Mouse (Mus musculus): ENCODE measurements around the gene Vwa1. TPM values are rescaled to one million over a fixed set of nuclear protein-coding genes. Genes with fewer than 3 reads are reported as not detected.
"Not testable (repeated sequence)": the region's sequence is repeated elsewhere in the genome, so short reads cannot be mapped to it uniquely, and the experiment has no call there.

The Vwa1 gene
- 10 to 100 TPM in 1 of 2 experiments, 1 to 10 TPM in 1; 9.2 to 12.6 TPM for total RNA-seq (2021)
- long read RNA-seq, experiment 1, transcript Vwa1-201 (4 exons, 3,623 nt): major isoform, 44 of 60 reads
- long read RNA-seq, experiment 1, partial matches to known transcripts: 5 of 60 reads
- long read RNA-seq, experiment 1, other reads (novel, unspliced or antisense): 11 of 60 reads
- long read RNA-seq, experiment 2, transcript Vwa1-201 (4 exons, 3,623 nt): major isoform, 37 of 44 reads
- long read RNA-seq, experiment 2, partial matches to known transcripts: 2 of 44 reads
- long read RNA-seq, experiment 2, other reads (novel, unspliced or antisense): 5 of 44 reads

- DNase-seq: peak; percentile 88 to 93
- intact Hi-C loops (cut with DNase I): no loop called here
Observed at GRCm38 (mm10) chr4:155774280-155774754, at the start of gene Vwa1. TSS of gene Vwa1 (minus strand) at chr4:155774698.

DNA sequence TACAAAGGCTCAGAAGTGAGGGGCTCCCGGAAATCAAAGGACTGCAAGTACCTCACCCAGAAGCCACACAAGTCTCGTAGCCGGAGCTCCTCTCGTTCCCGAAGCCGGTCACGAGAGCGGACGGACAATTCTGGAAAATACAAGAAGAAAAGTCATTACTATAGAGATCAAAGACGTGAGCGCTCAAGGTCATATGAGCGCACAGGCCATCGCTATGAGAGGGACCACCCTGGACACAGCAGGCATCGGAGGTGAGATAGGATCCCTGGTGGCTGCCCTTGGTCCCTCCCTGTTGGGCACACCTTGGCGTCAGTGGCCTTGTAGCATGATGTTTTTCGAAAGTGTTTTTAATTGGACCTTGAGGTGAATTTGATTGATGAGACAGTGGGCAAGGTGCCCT lies 48.9 kb upstream of the Vwa1 start:
- no peak for DNase-seq
- intact Hi-C loops (cut with DNase I): no loop called here

GRCm38 (mm10) chr4:155821025-155821424 lies 46.5 kb upstream of the Vwa1 start:
- intact Hi-C loops (cut with DNase I): no loop called here
- peak; percentile 23 to 49 for DNase-seq

DNA sequence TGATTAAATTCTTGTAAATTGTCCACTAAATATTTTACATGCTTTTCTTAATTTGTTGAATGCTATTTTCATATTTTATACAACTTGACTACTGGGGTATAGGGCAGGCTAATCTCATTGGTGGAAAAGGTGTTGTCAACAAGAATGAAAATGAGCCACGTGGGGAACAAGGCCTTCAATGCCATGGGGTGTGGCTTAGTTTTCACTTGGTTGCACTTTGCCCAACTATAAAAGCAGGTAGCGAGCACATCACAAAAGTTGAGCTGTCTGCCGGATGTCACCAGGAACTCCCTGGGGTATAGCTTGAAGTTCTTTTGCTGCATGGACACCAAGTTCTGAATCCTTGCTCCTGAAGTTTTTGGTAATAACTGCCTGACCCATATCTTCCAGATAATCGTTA lies 43.0 kb upstream of the Vwa1 start:
- no peak for DNase-seq
- intact Hi-C loops (cut with DNase I): no loop called here

GRCm38 (mm10) chr4:155812665-155813181 lies 38.2 kb upstream of the Vwa1 start:
- intact Hi-C loops (cut with DNase I): no loop called here
- DNase-seq: peak in 1 of 2 experiments; percentile 44

DNA sequence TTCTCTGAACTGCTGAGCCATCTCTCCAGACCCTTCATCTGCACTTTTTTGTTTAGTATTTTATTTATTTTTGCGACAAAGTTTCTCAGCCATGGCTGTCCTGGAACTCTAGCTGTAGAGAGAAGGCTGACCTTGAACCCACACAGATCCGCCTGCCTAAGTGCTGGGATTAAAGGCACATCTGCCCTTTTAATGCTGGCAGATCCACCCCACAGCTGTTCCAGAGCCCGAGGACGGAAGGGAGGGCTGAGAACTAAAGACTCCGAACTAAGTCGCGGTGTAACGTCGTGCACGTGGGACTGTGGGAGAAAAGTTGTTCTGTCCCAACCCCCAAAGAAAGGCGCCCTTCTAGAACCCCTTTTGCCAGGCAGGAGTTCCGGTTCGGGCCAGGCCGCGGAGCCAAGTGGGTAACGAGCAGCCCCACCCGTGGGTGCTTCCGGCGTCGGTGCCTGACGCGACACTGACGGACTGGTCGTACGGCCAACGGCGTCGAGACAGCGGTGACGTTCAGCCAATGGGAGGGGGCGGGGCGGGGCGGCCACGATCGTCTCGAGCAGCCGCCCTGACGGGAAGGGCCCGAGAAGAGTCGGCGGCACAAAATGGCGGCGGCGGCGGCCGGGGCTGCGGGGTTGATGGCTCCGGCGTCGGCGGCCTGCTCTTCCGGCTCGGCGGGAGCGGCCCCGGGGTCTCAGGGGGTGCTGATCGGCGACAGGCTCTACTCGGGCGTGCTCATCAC lies 37.6 kb upstream of the Vwa1 start, which contains the start of gene Ccnl2:
Gene Ccnl2, plus strand, starts transcription at position 561 of the 736 bp plus-strand sequence.
- DNase-seq: peak; percentile 91 to 93
- intact Hi-C loops (cut with DNase I): no loop called here

DNA sequence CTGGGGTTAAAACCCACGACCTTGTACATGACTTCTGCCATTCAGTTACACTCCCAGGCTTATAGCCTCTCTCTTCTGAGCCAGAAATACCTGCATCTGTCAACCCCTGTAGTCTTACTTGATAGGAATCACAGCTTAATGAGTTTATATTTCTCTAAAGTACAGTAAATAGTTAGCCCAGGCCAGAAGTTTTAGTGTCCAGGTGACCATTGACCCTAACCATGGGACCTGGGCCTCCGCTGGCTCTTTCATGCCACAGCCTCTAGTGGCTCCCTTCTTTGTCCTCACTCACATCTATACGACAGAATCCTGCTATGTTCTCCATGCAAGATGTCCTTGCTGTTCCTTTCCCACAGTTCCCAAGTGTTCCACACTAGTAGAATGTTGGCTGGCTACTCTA lies 33.3 kb upstream of the Vwa1 start:
- no peak for DNase-seq
- intact Hi-C loops (cut with DNase I): no loop called here

GRCm38 (mm10) chr4:155803340-155804041 lies 29.0 kb upstream of the Vwa1 start:
- DNase-seq: peak; percentile 97 to 99

DNA sequence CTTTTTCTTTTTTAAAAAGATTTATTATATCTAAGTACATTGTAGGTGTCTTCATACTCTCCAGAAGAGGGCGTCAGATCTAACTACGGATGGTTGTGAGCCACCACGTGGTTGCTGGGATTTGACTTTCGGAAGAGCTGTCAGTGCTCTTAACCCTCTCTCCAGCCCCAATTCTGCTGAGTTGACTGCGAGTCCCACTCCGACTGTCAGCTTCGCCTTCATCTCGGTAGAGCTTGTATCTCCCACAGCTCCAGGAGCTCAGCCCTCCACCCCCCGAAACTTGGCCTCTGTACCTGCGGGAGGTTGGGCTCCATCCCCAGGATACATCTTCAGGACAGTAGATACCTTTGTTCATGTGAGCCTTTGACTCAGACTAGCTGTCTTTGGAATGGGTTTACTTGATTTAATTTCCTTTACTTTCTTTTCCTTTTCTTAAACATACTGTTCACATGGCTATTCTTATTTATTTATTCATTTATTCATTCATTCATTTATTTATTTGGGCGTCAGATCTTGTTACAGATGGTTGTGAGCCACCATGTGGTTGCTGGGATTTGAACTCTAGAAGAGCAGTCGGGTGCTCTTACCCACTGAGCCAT lies 28.3 kb upstream of the Vwa1 start, which contains the start of gene Mrpl20:
Gene Mrpl20, plus strand, starts transcription at position 138 of the 599 bp plus-strand sequence.
- DNase-seq: no peak
- intact Hi-C loops (cut with DNase I): loop anchor here (5.0 kb wide), 1 partner anchor 36 kb away; no protein-coding TSS in a partner anchor

More at GRCm38 (mm10) chr4:155803340-155804041, 29.0 kb upstream of the Vwa1 start:
- intact Hi-C loops (cut with DNase I): loop anchor here (5.0 kb wide), 1 partner anchor 36 kb away; no protein-coding TSS in a partner anchor

DNA sequence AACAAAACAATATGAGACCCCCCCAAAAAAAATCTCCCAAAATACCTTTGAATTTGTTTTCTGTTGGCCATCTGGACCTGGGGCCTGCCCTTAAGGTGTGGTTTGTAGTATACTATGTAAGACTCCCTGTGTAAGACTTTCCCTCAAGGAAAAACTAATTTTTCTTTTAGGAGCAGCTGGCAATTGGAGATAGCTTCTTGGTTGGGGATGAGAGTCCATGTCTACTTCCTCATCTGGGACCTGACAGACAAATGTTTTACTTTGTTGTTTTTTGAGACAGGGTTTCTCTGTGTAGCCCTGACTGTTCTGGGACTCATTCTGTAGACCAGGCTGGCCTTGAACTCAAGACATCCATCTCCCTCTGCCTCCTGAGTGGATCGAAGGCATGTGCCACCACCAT lies 27.6 kb upstream of the Vwa1 start:
- DNase-seq: no peak
- intact Hi-C loops (cut with DNase I): loop anchor here (5.0 kb wide), 1 partner anchor 35 kb away; no protein-coding TSS in a partner anchor

- intact Hi-C loops (cut with DNase I): no loop called here
- no peak for DNase-seq
Observed at GRCm38 (mm10) chr4:155793730-155794129, 19.2 kb upstream of the Vwa1 start.

GRCm38 (mm10) chr4:155791240-155791933 lies 16.9 kb upstream of the Vwa1 start:
- intact Hi-C loops (cut with DNase I): no loop called here
- no peak for DNase-seq

GRCm38 (mm10) chr4:155790650-155791161 lies 16.2 kb upstream of the Vwa1 start:
- intact Hi-C loops (cut with DNase I): no loop called here
- no peak for DNase-seq

DNA sequence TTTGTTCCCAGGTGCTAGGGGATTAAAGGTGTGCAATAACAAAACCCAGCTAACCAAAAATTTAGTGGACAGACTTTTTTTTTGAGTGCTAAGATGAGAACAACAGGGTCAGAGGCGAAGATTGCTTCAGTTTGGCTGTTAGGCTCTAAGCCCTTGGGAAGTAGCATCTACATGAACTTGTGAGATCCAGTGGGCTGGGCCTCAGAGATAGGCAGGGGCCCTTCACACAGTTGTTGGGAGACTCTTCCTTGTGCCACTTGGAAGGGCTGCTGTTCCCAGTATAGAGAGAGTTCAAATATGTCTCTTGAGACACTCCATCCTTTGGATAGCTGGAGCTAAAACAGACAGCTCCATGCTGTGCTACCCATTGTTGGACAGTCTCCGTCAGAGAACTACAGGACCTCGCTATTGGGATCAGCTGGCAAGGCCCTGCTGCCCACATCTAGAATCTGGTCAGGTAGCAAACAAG lies 15.6 kb upstream of the Vwa1 start, which contains the start of gene Ankrd65:
Gene Ankrd65, plus strand, starts transcription at position 419 of the 469 bp plus-strand sequence.
- intact Hi-C loops (cut with DNase I): no loop called here
- no peak for DNase-seq

DNA sequence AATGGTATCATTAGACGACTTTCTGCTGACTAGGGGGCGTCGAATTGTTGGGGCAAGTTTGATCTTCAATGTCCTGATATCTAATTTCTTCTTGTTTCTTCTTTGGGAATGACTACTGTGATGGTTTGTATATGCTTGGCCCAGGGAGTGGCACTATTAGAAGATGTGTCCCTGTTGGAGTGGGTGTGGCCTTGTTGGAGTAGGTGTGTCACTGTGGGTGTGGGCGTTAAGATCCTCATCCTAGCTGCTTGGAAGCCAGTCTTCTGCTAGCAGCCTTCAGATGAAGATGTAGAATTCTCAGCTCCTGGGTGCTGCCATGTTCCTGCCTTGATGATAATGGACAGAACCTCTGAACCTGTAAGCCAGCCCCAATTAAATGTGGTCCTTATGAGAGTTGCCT lies 14.3 kb upstream of the Vwa1 start:
- DNase-seq; intact Hi-C loops (cut with DNase I): not testable (repeated sequence)

DNA sequence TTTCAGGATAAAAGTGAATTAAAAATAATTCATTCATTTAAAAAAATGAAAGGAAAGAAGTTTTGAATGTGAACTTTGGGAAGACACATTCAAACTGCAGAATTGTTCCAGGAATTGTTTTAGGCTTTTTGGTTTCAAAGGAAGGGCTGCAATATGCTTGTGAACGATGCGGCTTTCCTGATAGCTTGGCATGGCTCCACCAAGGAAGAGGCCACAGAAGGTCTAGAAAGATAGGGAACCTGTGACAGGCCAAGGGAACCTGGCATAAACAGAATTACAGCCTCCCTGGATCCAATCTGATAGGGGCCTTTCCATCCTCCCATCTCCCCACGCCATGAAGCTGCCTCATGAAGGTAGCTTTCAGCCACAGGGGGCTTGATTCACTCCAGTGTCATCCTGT lies 13.8 kb upstream of the Vwa1 start:
- intact Hi-C loops (cut with DNase I): no loop called here
- no peak for DNase-seq

DNA sequence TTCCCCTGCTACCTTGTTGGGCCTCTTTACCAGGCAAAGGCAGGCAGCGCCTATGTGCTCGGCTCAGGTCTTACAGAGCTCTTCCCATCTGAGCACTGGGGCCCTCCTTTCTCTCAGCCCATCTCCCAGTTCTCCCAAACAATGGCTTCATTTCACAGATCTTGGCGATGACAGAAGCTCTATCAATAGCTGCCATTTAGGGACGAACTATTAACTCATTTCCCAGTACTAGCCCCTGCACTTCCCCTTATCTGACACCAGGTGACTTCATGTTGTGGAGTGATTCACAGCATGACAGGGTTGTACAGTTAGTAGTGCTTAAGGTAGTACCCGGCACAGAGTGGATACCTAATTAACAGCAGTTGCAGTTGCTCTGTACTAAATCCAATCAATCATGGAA lies 11.3 kb upstream of the Vwa1 start, which contains the start of gene Tmem88b:
Gene Tmem88b, minus strand, starts transcription at position 56 of the 400 bp plus-strand sequence.
- DNase-seq: no peak
- intact Hi-C loops (cut with DNase I): no loop called here

- DNase-seq: no peak
- intact Hi-C loops (cut with DNase I): no loop called here
Observed at GRCm38 (mm10) chr4:155785246-155785645, 10.7 kb upstream of the Vwa1 start.
